13 mouse cellular contexts compared by ENCODE assay signal in genomic region chr5:25177937-25178336, GRCm38 (mm10). TPM values are rescaled to one million over a fixed set of nuclear protein-coding genes. Genes with fewer than 3 reads are reported as not detected.
"Had no signal": no experiment of that assay in that cellular context is flagged by ENCODE, and none has a peak within 500 bp of the region (broad histone marks: within the 10 kb centered on the region; RNA-seq: fewer than 3 reads in every experiment).

No protein-coding gene starts in this region.

RNA-seq across cellular contexts. Expression of gene Galntl5, which starts 3.3 kb away (rescaled TPM):
- polyA plus RNA-seq: neural tube, embryonic 13.5 days; neural tube, embryonic 14.5 days; neural tube, embryonic 15.5 days; small intestine, adult 2 months; spleen, adult 2 months; stomach, embryonic 14.5 days; stomach, embryonic 15.5 days; stomach, embryonic 16.5 days; stomach, postnatal 0 days; thymus, adult 2 months; thymus, postnatal 0 days; urinary bladder, adult 2 months had no signal

RNA-seq across cellular contexts. Expression of gene E130116L18Rik, which starts 45.0 kb away (rescaled TPM):
- polyA plus RNA-seq: neural tube, embryonic 13.5 days; neural tube, embryonic 14.5 days; neural tube, embryonic 15.5 days; small intestine, adult 2 months; spleen, adult 2 months; stomach, embryonic 14.5 days; stomach, embryonic 15.5 days; stomach, embryonic 16.5 days; testis, adult 2 months; thymus, adult 2 months; urinary bladder, adult 2 months had no signal
